Mouse (Mus musculus): ENCODE measurements around the gene Surf4.
A peak's percentile ranks its signal among the peaks of the same experiment; 100 is the strongest.

Gene Surf4

DNA sequence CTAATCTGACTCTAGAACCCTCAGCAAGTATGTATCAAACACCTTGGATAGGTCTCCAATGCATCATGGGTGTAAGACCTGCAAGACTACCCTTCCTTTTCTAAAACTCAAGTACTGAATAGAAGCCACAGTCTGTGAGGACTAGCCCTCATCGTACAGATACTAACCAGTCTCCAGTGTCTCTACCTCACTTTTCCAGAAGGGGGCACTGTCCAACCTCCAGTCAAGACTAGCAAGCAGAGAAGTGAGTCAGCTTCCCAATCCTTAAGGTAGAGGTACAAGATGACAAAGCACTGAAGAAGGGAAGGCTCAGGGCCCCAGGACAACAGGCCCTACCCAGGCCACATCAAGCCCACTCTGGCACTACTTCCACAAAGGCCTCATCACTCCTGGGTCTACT is 3.3 kb downstream of the Surf4 start:
- DNase-seq (ENCODE audit: low spot score): peak; percentile 82

DNA sequence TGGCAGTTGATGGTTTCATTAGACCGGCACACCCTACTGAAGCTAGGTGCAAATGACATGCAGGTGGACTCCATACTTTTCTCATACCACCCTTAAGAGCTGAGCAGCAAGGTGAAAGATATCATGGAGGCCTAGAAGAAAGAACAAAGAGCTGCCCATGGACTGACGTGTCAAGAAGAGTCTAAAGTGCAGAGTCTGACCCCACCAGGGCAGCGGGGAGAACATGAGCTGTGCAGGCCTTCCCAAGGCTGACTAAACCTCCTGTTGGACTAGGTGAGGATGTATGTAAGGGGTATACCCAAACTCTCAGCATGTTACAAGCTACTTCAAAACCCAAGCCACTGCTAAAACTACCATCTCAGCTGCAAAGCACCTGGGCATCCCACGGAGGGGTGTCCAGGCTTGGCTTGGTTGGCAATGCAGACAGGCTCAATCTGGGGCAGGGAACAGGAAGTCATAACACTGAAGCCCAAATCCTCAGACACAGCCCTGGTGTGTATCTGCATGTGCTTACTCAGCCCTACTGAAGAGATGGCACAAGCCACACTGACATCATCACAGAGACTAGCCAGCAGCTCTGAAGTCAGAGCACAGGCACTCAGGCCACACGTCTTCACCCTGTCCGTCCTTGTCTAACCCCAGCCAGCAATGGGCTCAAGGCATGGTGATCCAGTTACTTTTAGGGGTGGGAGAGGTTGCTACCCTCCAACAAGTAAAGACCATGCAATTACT is 5.8 kb downstream of the Surf4 start:
- DNase-seq (ENCODE audit: low spot score): no peak

DNA sequence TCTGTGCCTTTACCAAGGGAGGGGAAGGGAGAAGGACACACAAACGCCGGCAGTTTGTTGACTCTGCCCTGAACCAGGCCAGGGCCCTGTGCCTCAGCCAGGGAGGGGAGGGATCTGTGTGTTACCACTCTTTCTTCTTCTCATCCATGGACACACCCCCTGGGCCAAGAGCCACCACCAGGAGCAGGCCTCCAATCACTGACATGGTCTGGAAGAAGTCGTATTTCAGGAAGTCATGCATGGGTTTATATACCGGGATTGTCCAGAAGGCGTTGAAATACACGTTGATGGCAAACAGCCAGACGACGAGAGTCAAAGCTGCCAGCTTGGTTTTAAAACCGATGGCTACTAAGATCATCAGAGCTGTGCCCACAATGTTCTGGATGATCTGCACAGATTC is 11.9 kb downstream of the Surf4 start:
- DNase-seq (ENCODE audit: low spot score): no peak

DNA sequence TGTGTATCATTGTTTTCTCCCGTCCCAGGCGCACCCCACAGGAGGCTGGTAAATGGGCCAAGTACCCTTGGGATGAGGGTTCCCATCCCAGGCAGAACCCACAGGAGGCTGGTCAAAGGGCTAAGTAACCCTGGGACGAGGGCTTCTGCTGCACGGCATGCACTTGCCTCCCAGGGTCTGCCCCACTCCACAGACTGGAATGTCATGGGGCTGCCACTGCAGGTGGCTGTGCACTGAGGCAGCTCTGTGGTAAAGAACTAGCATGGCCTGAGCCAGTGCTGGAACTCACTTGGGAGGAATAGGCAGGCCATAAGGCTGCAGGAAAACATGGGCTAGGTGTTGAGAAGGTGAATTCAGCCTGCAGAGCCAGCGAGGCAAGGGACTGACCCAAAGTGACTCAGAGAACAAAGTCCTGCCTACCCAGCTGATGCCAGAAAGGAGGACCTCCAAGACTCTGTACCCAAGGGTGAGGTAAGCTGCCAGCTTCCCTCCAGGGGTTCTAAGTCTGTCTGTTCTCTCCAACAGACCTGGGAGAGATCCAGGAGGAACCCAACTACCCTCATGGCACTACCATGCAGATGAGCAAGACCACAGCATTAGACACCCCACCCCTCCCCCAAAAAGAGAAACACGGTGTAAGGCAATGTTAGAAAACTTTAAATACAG is 13.4 kb downstream of the Surf4 start:
- DNase-seq (ENCODE audit: low spot score): no peak

DNA sequence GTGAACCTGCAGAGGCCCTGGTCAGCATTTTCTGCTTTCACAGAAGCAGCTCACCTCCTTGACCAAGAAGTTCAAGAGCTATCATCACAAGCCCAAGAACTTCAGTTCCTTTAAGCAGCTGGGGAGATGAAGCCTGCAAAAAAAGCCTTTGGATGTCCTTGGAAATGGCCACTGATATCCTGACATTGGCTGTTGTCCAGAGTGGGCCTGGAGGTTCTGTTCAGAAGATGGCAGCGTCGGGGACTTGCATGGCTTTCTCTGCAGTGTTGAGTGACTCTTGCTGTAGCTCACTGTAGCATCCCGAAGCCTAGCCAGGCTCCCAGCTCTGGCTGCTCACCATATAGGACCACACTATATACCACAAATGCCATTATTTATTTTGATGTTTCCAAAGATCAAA is 14.0 kb downstream of the Surf4 start:
- DNase-seq (ENCODE audit: low spot score): no peak

DNA sequence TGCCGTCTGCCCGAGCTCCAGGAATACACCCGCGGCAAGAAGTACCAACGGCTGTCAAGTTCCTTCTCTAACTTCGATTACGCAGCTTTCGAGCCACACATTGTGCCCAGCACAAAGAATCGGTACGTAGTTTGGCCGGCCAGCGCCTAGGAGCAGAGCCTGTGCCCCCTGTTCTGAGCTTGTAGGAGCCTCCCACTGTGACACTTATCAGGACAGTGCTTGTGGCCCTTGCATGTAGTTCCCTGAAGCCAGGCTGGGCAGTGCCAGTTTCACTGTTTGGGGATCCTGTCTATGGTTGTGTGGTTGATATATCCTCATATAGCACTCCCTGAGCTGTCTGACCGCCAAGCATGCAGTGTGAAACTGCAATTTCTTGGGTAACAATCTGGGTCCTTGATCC is 17.0 kb downstream of the Surf4 start:
- no peak for DNase-seq (ENCODE audit: low spot score)

DNA sequence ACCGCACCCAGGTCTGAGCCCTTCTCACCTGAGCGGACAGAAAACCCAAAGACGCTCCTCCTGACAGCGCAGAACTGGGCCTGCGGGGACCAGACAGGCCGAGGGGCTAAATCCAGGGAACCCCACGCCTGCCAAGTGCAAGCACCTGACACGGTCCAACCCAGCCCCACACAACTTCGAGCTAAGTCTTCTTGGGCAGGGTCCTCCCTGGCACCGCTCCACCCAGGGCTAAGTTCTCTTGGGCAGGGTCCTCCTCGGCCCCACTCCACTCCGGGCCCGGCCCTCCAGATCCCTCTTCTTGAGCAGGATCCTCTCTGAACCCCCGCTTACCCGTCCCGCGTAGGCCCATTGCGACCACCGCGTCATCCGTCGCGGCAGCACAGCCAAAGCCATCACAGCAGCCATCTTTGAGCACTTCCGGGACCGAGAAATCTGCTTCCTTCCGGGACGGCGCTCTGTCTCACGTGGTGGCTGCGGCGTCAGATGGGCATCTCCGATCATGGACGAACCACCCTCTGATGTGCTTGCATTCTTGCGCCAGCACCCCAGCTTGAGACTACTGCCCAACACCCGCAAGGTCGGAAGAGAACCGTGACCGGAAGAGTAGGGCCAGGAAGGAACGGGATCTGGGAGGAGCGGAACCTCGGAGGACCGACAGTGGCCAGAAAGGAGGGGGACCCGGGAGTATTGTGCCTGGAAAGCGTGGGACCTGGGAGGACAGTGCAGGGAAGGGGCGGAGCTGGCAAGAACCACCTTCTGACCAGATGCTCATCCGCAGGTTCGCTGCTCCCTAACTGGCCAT is 17.6 kb downstream of the Surf4 start, which contains the start of the genes Surf2 and Surf1:
TSS of gene Surf2 (plus strand) at position 441 of the 802 bp plus-strand sequence.
TSS of gene Surf1 (minus strand) at position 604 of the 802 bp plus-strand sequence.
- peak; percentile 86 for DNase-seq (ENCODE audit: low spot score)

DNA sequence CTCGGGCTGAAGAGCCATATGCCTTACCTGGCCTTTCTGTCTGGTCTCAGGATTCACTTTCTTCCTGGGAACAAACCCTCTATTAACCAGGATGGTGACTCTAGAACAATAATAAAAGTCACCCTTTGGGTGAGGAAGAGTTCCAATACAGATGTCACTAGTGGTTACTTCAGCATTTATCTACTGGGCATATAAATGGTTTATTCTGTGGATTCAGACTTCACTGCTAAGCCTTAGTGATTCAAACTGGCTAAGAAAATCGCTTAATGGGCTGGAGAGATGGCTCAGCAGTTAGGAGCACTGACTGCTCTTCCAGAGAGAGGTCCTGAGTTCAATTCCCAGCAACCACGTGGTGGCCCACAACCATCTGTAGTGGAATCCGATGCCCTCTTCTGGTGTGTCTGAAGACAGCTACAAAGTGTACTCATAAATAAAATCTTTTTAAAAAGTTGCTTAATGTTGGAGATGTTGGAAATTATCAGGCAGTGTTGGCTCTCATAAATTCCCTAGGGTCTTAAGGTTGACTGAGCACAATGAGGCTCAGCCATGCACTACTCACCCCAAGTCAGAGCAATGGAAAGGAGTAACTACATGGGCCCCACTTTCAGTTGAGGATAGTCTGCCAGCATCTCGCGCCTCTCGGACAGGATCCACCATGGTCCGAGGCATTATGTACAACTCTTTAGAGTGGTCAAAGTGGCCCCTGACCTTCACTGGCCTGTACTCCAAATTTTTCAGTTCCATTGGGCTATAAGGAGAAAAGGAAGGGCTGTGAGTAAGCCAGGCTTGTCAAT is 19.4 kb downstream of the Surf4 start:
- DNase-seq (ENCODE audit: low spot score): no peak

DNA sequence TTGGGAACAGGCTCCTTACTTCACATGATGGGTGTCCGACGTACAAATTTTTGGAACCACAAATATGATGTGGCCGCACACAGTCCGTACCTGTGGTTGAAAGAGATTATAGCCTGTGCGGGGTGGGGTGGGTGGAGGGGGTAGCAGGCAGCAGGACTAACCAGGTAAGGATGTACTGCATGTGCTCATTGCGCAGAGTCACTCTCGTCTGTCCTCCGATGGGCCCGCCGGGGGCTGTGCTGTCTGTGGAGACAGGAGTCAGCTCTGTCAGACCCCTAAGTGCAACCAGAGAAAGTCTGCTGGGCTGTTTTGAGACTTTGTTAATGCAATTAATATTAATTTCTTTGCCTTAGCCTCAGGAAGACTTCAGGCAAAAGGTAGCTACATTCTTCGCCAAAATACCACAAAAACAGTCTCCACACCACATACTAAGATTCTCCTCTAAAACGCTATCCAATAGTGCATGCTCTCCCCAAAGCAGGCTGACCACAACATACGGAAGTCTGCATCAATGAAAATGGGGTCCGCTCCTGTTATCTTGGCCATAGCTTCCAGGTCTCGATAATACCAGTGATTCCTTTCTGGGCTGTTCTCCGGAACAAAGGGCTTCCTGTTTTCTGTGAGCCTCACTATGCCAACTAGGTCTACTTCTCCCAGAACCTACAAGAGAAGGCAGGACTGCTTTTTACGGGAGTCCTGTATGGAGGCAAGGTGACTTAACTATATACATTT is 20.1 kb downstream of the Surf4 start:
- no peak for DNase-seq (ENCODE audit: low spot score)

DNA sequence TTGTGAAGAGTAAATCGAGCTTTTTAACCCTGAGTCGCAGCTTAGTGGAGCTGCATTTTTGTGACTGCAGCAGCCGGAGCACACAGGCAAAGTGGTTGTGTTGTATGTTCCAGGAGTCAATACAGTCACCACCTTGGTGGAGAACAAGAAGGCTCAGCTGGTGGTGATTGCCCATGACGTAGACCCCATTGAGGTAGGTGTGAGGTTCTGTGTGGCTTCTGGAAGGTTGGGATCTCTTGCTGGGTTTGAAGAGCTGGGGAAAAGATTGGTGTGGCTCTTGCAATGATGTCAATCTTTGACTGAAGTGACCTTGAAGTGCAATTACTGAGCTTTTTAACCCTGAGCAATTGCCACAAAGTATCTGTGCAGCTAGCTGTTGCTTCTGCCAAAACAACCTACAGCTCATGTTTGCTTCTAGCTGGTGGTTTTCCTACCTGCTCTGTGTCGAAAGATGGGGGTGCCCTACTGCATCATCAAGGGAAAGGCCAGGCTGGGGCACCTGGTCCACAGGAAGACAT is 21.4 kb downstream of the Surf4 start:
- no peak for DNase-seq (ENCODE audit: low spot score)

DNA sequence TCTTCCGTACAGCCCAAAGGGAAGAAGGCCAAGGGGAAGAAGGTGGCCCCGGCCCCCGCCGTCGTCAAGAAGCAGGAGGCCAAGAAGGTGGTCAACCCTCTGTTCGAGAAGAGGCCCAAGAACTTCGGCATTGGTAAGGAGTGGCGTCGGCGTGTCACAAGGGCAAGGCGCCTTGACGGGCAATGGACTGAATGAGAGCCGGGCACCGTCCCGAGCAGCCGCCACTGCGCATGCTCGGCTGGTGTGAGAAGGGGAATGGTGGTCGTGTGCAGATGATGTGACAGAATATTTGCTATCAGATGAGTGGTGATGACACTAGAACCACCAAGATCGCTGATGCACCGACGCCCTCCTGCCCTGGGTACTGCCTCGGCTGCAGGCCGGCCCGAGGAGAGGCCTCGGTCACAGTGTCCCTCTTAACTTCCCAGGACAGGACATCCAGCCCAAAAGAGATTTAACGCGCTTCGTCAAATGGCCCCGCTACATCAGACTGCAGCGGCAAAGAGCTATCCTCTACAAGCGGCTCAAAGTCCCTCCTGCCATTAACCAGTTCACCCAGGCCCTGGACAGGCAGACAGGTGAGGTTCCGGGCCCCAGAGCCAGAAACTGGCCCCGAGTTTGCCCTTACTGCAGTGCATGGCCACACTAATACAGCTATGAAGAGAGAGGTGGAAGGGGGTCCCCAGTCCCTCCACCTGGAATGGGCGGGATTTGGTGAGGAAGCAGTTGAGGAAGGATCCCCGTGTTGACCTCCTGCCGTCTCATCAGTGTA is 22.5 kb downstream of the Surf4 start:
- peak; percentile 76 for DNase-seq (ENCODE audit: low spot score)

DNA sequence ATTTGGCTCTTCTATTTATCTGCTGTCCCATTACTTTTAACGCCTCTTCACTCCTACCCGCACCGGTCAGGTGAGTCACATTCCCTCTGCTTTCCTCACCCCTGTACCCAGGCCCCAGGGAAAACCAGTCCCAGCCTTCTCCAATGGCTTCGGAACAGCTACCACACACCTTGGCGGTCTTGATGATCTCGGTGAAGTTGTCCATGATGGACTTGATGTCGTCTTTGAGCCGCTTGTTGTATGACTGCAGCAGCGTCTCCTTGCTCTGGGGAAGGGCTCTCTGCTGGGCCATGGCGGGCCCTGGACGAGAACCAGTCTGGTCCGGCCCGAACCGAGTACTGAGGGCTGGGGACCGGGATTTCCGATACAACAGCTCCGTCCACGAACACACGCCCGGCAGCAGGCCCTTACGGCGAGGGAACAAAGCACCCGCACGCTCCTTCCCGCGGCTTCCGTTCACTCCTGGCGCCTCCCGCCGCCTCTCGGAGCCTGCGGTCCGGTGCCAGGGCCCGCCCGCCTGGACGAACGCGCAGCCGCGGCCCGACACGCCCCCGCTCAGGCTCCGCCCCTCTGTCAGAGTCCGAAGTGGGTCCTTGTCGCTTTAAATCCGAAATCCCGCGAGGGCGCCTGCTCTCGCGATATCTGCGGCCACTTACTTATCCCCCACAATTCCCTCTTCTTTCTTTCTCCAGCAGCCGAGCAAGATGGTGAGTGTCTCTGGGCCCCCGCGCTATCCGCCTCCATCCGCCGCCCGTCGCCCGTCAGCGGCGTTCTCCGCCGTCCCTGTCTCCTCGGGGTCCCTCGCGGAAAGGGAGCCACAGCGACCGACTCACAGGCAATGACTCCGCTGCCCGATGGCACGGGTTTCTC is 23.4 kb downstream of the Surf4 start, which contains the start of the genes Med22 and Rpl7a:
TSS of gene Med22 (minus strand) at position 554 of the 870 bp plus-strand sequence.
TSS of gene Rpl7a (plus strand) at position 641 of the 870 bp plus-strand sequence.
- peak; percentile 99 for DNase-seq (ENCODE audit: low spot score)

DNA sequence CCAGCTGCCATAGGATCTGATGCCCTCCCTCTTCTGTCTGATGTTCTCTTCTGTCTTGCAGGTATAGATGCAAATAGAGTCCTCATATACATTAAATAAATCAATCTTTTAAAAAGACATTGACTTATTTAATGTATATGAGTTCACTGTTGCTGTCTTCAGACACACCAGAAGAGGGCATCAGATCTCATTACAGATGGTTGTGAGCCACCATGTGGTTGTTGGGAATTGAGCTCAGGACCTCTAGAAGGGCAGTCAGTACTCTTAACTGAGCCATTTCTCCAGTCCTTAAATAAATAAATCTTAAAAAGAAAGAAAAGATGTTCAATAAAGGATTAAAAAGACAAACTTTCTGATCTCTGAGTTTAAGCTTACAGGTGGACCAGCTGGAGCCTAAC is 24.3 kb downstream of the Surf4 start:
- no peak for DNase-seq (ENCODE audit: low spot score)

DNA sequence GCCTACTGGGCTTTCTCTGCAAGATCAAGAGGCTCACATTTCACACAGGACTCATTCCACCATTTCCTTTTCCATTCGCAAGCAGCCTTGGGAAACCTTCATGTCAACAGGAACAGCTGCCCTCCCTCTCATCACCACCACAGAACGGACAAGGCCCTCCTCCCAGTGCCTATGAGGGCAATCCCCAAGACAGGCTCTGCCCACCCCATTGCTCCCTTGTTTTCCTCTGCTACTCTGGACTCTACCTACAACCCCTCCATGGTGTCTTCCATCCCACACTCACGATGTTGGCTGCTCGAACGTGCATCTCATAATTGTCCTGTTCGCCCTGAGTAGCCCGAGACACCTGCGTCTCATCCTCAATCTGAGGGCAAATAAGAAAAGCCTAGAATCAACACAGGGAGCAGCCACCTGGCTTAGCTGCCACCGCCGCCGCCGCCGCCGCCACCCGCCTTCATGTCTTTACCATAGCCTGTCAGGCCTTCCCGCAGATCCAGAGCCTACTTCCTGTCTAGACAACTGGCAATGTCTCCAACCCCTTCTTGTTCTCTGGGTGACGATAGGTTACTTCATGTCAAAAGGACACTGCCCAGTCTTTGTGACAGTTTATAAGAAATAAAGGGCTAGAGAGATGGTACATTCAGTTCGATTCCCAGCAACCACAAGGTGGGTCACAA is 24.9 kb downstream of the Surf4 start:
- DNase-seq (ENCODE audit: low spot score): no peak

DNA sequence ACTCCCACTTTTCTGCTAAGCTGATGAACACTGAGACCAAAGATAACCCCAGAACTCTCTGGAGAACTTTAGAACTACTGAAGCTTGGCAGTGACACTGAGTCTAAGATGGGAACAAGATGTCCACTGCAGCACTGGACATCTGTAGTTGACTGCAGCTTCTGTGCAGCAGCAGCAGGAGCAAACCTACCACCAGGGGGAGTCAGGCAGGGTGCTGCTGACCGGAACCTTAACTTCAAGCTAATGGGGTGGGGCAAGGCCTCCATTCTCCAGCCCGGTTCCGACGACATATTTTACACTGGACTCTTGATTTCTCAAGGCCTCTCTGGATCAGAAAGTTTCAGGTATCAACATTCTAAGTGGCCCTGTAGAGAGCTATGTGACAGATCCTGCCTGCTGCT is 26.6 kb downstream of the Surf4 start:
- DNase-seq (ENCODE audit: low spot score): peak; percentile 61

DNA sequence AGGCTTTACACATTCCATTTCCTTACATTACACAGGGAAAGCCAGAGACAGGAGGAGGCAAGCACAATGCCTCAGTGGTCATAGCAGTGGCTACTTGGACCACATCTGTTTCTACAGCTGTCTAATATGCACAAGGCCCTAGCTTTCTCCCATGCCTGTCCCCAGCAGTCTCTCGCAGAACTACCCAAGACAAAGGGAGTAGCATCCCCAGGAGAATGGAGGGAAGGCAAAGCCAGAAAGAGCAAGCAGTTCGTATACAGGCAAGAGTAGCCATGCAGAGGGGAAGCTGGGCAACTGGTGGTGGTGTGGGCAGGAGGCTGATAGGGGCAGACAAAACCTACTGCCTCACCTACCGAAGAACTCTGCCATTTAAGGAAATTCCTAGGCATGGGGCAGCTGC is 27.3 kb downstream of the Surf4 start:
- no peak for DNase-seq (ENCODE audit: low spot score)

DNA sequence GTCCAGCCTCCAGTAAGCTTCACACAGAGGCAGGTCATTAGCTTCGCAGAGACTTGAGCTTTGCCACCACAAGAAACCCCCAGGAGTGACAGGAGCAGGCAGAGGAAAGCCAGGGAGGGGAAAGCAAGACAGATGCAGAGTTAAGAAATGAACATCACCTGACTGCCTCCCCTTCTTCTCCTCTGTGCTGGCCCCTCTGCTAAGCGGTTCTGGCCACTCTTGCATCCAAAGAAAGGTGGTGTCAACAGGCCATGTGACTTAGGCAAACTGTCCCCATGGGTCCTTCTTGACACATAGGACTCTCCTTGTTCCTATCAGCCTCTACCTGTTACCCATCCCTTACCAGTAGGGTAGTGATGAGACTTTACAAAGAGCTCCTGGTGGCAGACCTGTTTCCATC is 27.8 kb downstream of the Surf4 start:
- no peak for DNase-seq (ENCODE audit: low spot score)

DNA sequence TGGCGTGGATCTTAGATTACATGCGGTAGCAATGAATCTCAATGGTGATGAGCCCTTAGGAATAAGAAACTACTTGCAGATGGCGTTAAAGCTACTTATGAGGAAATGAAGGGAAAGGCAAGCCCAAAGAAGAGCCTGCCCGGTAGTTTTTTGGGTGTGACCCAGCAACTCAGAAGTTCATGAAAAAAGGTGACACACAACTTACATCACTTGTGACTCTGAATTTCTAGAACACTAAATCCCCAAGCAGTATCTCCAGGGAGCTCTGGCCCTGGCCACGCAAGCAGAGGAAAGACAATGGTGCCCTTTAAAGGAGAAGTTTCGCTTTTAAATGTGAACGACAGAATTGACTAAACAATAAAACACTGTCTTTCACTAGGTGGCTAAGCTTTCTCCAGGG is 30.4 kb downstream of the Surf4 start:
- no peak for DNase-seq (ENCODE audit: low spot score)
